Mouse (Mus musculus) liver, embryonic 14.5 days (tissue): ENCODE results near the gene Casp8ap2.

Experiments used
- CTCF ChIP-seq: IDR thresholded peaks from 2 replicates; pipeline ENCODE4 v1.5.1; 2016; ENCODE audit warnings: antibody characterized with exemption, low read depth, control low read depth
- EP300 ChIP-seq: IDR thresholded peaks from 2 replicates; pipeline ENCODE4 v1.6.1; 2016; ENCODE audit warnings: antibody characterized with exemption, low read depth

DNA sequence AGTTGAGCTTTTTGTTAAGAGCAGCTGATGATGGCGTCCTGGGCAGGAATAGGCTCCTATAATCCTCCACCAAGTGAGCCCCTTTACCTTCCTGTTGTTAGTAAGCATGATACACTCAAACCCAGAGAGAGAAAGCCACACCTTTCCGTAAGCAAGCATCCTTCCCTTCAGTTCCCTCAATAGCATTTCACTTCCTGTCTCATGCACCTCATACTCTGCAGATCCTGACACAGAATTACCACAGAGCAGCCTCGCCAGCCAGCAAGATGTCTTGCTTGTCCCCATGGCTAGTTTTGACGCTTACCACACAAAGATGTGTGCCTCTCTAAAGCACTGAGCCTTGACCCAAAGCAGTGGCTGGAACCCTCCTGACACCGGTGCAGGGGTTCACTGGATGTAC, 27.7 kb upstream of the Casp8ap2 start:
- TF ChIP-seq CTCF (no peak), EP300 (no peak)
